Mouse (Mus musculus) C2C12 (cell line): ENCODE measurements at regions not wholly inside any gene's neighbourhood (a gene's known extent, or its start where the extent isn't known, plus 50 kb on each side); places are given as distances from the start of the nearest gene placed in this dataset.

Experiments used
- CEBPB ChIP-seq: IDR thresholded peaks from one replicate; pipeline ENCODE4 v1.6.1; 2011; ENCODE audit warnings: low read depth, mild to moderate bottlenecking, control low read depth, moderate library complexity
- CTCF ChIP-seq: IDR thresholded peaks from one replicate; pipeline ENCODE4 v1.5.1; 2011; ENCODE audit not compliant: control insufficient read depth, insufficient read depth, insufficient read length
- MAX ChIP-seq: IDR thresholded peaks from one replicate; pipeline ENCODE4 v1.6.1; 2011; ENCODE audit warnings: mild to moderate bottlenecking, control low read depth
- MYOD1 ChIP-seq: IDR thresholded peaks from one replicate; pipeline ENCODE4 v1.6.1; 2011; ENCODE audit warnings: low read depth; ENCODE audit not compliant: control insufficient read depth, insufficient read length
- MYOG ChIP-seq: IDR thresholded peaks from one replicate; pipeline ENCODE4 v1.6.1; 2011; ENCODE audit not compliant: control insufficient read depth, insufficient read length; ENCODE audit errors: extremely low read depth
- USF1 ChIP-seq: IDR thresholded peaks from one replicate; pipeline ENCODE4 v1.6.1; 2011; ENCODE audit warnings: low read depth, mild to moderate bottlenecking, control low read depth, moderate library complexity

DNA sequence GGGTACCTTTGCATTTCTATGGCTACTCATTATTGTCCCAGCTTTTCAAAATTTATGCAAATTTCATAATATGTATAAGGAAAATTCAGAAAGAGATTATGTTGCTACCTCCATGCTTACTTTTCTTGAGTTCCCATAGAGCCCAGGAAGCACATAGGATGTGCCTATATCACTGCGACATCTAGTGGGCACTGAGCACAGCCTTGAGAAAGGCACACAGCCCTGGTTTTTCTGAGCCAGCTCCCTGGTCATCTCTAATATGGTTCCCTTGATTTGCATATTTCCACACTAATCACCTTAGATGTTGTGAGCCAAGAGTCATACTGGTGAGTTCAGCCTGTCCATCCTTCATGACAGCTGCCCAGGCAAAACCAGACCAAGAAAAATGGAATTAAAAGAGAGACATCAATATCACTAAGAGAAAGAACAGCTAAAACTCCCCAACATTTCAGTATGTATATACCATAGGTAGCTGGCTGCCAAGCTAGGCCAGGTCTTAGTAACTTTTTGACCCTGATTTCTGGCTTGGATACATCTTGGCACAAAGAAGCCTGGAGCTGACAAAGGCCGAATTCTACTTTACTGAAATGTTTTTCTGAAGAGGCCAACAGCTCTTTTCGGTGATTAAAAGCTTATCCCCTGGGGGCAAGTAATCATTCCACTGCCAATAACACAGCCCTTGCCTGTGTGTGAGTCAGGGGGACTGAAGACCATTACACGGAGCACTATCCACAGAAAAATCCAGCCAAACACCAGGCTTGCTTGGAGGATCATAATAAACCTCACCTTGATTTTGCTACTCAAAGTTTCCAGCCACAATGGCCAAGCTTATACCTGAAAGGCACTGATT lies 99.3 kb downstream of the 4930444P10Rik start:
- TF ChIP-seq CEBPB, result no peak
- no peak for TF ChIP-seq MAX
- no peak for TF ChIP-seq USF1
- peak; percentile 27 for TF ChIP-seq CTCF
- no peak for TF ChIP-seq MYOG
- TF ChIP-seq MYOD1, result no peak
